ENCODE assay signal across 19 mouse cellular contexts in genomic region chr5:96824769-96825327, GRCm38 (mm10).
"Had no signal": no experiment of that assay in that cellular context is flagged by ENCODE, and none has a peak within 500 bp of the region (broad histone marks: within the 10 kb centered on the region; RNA-seq: fewer than 3 reads in every experiment).

No protein-coding gene starts in this region.

- ATAC-seq: liver, embryonic 12.5 days; midbrain, embryonic 13.5 days; midbrain, embryonic 16.5 days had no signal

- H3K4me1 ChIP-seq: limb, embryonic 10.5 days; limb, embryonic 13.5 days; liver, embryonic 12.5 days; liver, embryonic 15.5 days; lung, embryonic 15.5 days; midbrain, embryonic 10.5 days; midbrain, embryonic 13.5 days had no signal

- H3K4me3 ChIP-seq: limb, embryonic 10.5 days; limb, embryonic 13.5 days; liver, embryonic 12.5 days; liver, embryonic 15.5 days; lung, embryonic 15.5 days; megakaryocyte, embryonic 14.5 days; midbrain, embryonic 10.5 days; midbrain, embryonic 13.5 days; myocyte had no signal

- H3K9ac ChIP-seq: limb, embryonic 13.5 days; liver, embryonic 12.5 days; liver, embryonic 15.5 days; lung, embryonic 15.5 days; midbrain, embryonic 13.5 days had no signal

- DNase-seq: kidney, adult 18-20 months; kidney, postnatal 36 days; liver; lung, adult 18-20 months; lung, postnatal 10 days; lung, postnatal 36 days; thymus, adult 18-20 months; thymus, postnatal 14 days had no signal

- H3K36me3 ChIP-seq: limb, embryonic 10.5 days; limb, embryonic 13.5 days; liver, embryonic 12.5 days; liver, embryonic 15.5 days; lung, embryonic 15.5 days; midbrain, embryonic 10.5 days; midbrain, embryonic 13.5 days had no signal

- H3K27ac ChIP-seq: kidney, postnatal 0 days; limb, embryonic 10.5 days; limb, embryonic 13.5 days; liver, embryonic 12.5 days; liver, embryonic 15.5 days; lung, embryonic 15.5 days; midbrain, embryonic 10.5 days; midbrain, embryonic 13.5 days had no signal

- H3K27me3 ChIP-seq: limb, embryonic 13.5 days; liver, embryonic 15.5 days; lung, embryonic 15.5 days; midbrain, embryonic 13.5 days had no signal

- H3K4me2 ChIP-seq: limb, embryonic 13.5 days; liver, embryonic 12.5 days; liver, embryonic 15.5 days; lung, embryonic 15.5 days; midbrain, embryonic 13.5 days had no signal

- H3K9me3 ChIP-seq: limb, embryonic 10.5 days; limb, embryonic 13.5 days; liver, embryonic 12.5 days; liver, embryonic 15.5 days; lung, embryonic 15.5 days; megakaryocyte, embryonic 14.5 days; midbrain, embryonic 10.5 days; midbrain, embryonic 13.5 days had no signal
